Mouse (Mus musculus): Measurements from ENCODE around the gene Cfap206. TPM values are rescaled to one million over a fixed set of nuclear protein-coding genes. Genes with fewer than 3 reads are reported as not detected.

The Cfap206 gene
- total RNA-seq, 1 experiment from 2014 or later: 2.0 TPM

DNA sequence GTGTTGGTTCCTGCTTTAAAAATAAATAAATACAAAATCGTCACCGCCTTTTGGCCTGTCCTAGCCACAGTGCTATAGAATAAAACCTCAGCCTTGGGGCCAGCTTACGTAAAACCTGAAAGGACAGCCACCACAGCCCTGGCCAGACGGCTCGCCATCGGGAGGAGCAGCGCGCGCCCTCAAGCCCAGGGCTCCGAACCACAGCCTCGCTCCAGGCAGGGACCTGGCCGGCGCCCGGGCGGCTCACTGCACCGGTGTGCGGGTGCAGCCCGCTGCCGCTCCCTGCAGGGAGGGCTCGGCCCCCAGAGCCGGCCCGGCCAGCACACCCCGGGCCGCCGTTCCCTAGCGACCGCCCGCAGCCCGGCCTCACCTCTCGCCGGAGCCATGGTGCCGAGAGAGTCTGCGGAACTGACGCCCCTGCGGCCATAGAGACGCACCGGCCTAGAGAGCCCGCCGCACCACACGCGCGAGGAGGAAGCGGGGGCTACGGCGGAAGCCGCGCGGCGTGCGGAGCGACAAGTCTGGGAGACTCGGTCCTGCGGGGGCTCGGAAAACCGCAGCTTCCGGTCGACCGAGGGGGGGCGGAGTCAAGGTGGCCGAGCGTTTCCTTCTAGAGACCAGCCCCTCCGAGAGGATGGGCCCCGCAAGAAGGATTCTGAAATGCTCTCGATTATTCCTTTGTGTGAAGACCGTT is 43.0 kb downstream of the Cfap206 start, which contains the start of gene Slc35a1:
Slc35a1 (minus strand) TSS at position 565 of the 694 bp plus-strand sequence.
- ATAC-seq (replicated peaks; ENCODE audit: insufficient number of reproducible peaks, low FRiP score, low TSS enrichment, poor library complexity, severe bottlenecking): peak; percentile 96

- 0 out of 2 replicates have a peak, but pooled peaks have one; percentile 17 for ATAC-seq (replicated peaks; ENCODE audit: insufficient number of reproducible peaks, low FRiP score, low TSS enrichment, poor library complexity, severe bottlenecking)
Observed at GRCm38 (mm10) chr4:34680530-34680929, 49.5 kb downstream of the Cfap206 start.

DNA sequence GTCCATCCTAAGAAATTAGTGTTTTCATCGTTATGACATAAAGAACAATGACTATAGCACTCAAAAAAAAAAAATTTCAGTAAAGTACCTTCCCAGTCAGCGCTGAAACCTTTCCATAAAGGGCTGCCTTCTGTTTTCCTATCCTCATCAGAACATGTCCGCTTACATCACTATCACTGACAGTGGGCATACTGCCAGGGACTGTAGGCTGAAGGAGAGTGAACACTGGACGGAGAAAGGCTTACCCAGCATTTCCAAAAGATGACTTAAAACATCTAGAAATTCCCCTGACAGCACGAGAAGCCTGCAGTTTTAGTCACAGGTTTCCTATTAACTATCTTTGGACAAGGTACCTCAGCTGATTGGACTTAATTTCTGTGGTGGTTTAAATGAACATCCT is 56.3 kb downstream of the Cfap206 start:
- no peak for ATAC-seq (replicated peaks; ENCODE audit: insufficient number of reproducible peaks, low FRiP score, low TSS enrichment, poor library complexity, severe bottlenecking)

GRCm38 (mm10) chr4:34667923-34668322 is 62.1 kb downstream of the Cfap206 start:
- no peak for ATAC-seq (replicated peaks; ENCODE audit: insufficient number of reproducible peaks, low FRiP score, low TSS enrichment, poor library complexity, severe bottlenecking)

DNA sequence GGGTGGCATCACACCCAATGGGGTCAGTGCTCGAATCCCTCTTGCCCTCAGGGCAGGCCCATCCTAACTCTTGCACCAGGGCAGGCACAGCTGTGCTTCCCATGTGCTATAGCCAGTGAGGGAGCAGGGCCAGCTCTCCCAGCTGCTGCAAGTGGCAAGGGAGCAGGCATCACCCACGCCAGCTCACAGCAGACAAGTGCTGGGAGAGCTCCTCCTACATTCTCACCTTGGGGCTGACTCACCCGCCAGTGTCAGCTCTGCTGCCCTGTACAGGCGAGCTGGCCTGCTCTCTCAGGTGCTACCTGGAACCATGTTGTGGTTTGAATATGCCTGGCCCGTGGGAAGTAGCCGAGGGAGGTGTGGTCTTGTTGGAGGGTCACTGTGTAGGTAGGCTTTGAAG is 68.1 kb downstream of the Cfap206 start:
- no peak for ATAC-seq (replicated peaks; ENCODE audit: insufficient number of reproducible peaks, low FRiP score, low TSS enrichment, poor library complexity, severe bottlenecking)

- ATAC-seq (replicated peaks; ENCODE audit: insufficient number of reproducible peaks, low FRiP score, low TSS enrichment, poor library complexity, severe bottlenecking): 0 out of 2 replicates have a peak, but pooled peaks have one; percentile 31
Observed at GRCm38 (mm10) chr4:34661514-34661913, 68.5 kb downstream of the Cfap206 start.

- ATAC-seq (replicated peaks; ENCODE audit: insufficient number of reproducible peaks, low FRiP score, low TSS enrichment, poor library complexity, severe bottlenecking): no peak
Observed at GRCm38 (mm10) chr4:34659012-34659411, 71.0 kb downstream of the Cfap206 start.

DNA sequence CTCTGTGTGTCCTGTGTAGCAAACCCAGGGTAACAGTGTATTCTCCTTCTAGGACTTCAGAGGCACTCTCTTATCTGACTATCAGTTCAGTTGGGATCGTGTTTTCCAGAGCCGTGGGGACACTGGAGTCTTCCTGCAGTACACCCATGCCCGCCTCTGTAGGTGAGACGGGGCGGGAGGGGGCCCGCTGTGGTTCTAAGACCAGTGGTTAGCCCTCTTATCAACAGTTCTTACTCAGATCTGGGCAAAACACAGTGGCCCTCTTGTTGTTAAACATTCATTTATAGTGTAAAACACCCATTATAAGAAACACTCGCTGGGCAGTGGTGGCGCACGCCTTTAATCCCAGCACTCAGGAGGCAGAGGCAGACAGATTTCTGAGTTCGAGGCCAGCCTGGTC is 73.9 kb downstream of the Cfap206 start:
- no peak for ATAC-seq (replicated peaks; ENCODE audit: insufficient number of reproducible peaks, low FRiP score, low TSS enrichment, poor library complexity, severe bottlenecking)

DNA sequence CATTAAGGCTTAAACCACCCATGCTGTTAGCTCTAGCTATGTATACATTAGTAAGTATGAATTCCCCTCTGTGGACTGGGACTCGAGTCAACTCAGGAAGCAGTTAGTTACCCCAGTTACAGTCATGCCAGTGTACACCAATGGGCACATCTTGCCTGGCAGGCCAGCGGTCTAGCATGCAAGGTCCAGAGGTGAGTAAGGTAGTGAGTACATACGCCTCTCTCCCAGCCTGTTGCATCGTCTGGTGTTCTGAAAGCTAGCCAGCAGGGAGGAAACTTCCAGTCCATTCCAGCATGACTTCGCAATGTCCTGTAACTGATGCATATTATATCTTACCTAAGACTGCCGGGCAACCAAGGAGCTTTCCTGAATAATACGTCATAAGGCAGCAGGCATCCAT is 76.8 kb downstream of the Cfap206 start:
- ATAC-seq (replicated peaks; ENCODE audit: insufficient number of reproducible peaks, low FRiP score, low TSS enrichment, poor library complexity, severe bottlenecking): no peak

GRCm38 (mm10) chr4:34644779-34645178 is 85.2 kb downstream of the Cfap206 start:
- ATAC-seq (replicated peaks; ENCODE audit: insufficient number of reproducible peaks, low FRiP score, low TSS enrichment, poor library complexity, severe bottlenecking): no peak

- no peak for ATAC-seq (replicated peaks; ENCODE audit: insufficient number of reproducible peaks, low FRiP score, low TSS enrichment, poor library complexity, severe bottlenecking)
Observed at GRCm38 (mm10) chr4:34640731-34641130, 89.3 kb downstream of the Cfap206 start.

- no peak for ATAC-seq (replicated peaks; ENCODE audit: insufficient number of reproducible peaks, low FRiP score, low TSS enrichment, poor library complexity, severe bottlenecking)
Observed at GRCm38 (mm10) chr4:34639745-34640364, 90.2 kb downstream of the Cfap206 start.

Other genes with a start within 250 kb of the Cfap206 start
- 51.4 to 79.7 TPM (median 64.7 TPM) in 3 replicates for gene Akirin2, start 179.3 kb downstream of the Cfap206 start, total RNA-seq (2017)
- gene Orc3, start 115.3 kb downstream of the Cfap206 start, total RNA-seq (2017): 59.8 to 81.4 TPM (median 60.7 TPM) in 3 replicates
- gene Rars2, start 115.2 kb downstream of the Cfap206 start, total RNA-seq (2017): 18.7 to 26.0 TPM (median 24.8 TPM) in 3 replicates
- 10.5 to 24.0 TPM (median 22.2 TPM) in 3 replicates for gene Slc35a1, start 42.8 kb downstream of the Cfap206 start, total RNA-seq (2017)
- gene Gm136, start 26.1 kb upstream of the Cfap206 start, total RNA-seq (2017): not detected in 3 replicates
- gene Smim8, start 48.2 kb upstream of the Cfap206 start, total RNA-seq (2017): 14.6 to 34.8 TPM (median 28.1 TPM) in 3 replicates
- gene Zfp292, start 152.8 kb upstream of the Cfap206 start, total RNA-seq (2017): 37.5 to 73.6 TPM (median 44.9 TPM) in 3 replicates
- gene Cga, start 163.6 kb upstream of the Cfap206 start, total RNA-seq (2017): 1.9 TPM in 1 of 3 replicates, not detected in the others